Mouse (Mus musculus): ENCODE results near the gene Ptdss2. TPM values are rescaled to one million over a fixed set of nuclear protein-coding genes. Genes with fewer than 3 reads are reported as not detected.

The Ptdss2 gene
- polyA plus RNA-seq, 1 experiment from 2014 or later = 84.7 TPM

- DNase-seq (ENCODE audit: extremely low spot score, low spot score) = no peak
- Histone ChIP-seq H3K4me1 (peaks cover 44% of the 10 kb centered on the region), H3K36me3 (replicated peaks) (no peaks in the 10 kb centered on the region), H3K4me3 (no peak overlapping the region; the same call in 1 of the 2 replicates), H3K27ac (no peak overlapping the region), H3K9me3 (no peaks in the 10 kb centered on the region), H3K27me3 (ENCODE audit: poor library complexity, severe bottlenecking) (peaks cover 85% of the 10 kb centered on the region)
- 43% methylated on average over 6 of the region's 6 CpGs for WGBS
Observed at GRCm38 (mm10) chr7:141096649-141097056, 25.5 kb upstream of the Ptdss2 start.

- H3K27ac ChIP-seq = no peak overlapping the region
- DNase-seq (ENCODE audit: extremely low spot score, low spot score) = no peak
- peaks cover 85% of the 10 kb centered on the region for H3K27me3 ChIP-seq (ENCODE audit: poor library complexity, severe bottlenecking)
- H3K4me3 ChIP-seq = no peak overlapping the region
- no peaks in the 10 kb centered on the region for H3K36me3 ChIP-seq (replicated peaks)
- 84% methylated on average over 5 of the region's 5 CpGs for WGBS
- no peaks in the 10 kb centered on the region for H3K9me3 ChIP-seq
- peaks cover 39% of the 10 kb centered on the region for H3K4me1 ChIP-seq
Observed at GRCm38 (mm10) chr7:141097177-141097576, 25.0 kb upstream of the Ptdss2 start.

GRCm38 (mm10) chr7:141099911-141100691, 22.1 kb upstream of the Ptdss2 start, which contains the start of gene Sigirr:
TSS of gene Sigirr (minus strand) at chr7:141100572.
- 1% methylated on average over 56 of the region's 56 CpGs for WGBS
- H3K36me3 ChIP-seq (replicated peaks) = no peaks in the 10 kb centered on the region
- H3K27ac ChIP-seq = peak within 1 kb of the TSS; percentile 49; the same call in 1 of the 2 replicates
- peak; percentile 35 for DNase-seq (ENCODE audit: extremely low spot score, low spot score)
- no peaks in the 10 kb centered on the region for H3K9me3 ChIP-seq
- peaks cover 65% of the 10 kb centered on the region for H3K27me3 ChIP-seq (ENCODE audit: poor library complexity, severe bottlenecking)
- H3K4me3 ChIP-seq = peak within 1 kb of the TSS; percentile 55
- peaks cover 21% of the 10 kb centered on the region for H3K4me1 ChIP-seq

- H3K9me3 ChIP-seq = no peaks in the 10 kb centered on the region
- H3K4me3 ChIP-seq = no peak overlapping the region
- H3K27me3 ChIP-seq (ENCODE audit: poor library complexity, severe bottlenecking) = peaks cover 46% of the 10 kb centered on the region
- WGBS = 76% methylated on average over 3 of the region's 3 CpGs
- DNase-seq (ENCODE audit: extremely low spot score, low spot score) = no peak
- peaks cover 13% of the 10 kb centered on the region for H3K4me1 ChIP-seq
- no peak overlapping the region for H3K27ac ChIP-seq
- no peaks in the 10 kb centered on the region for H3K36me3 ChIP-seq (replicated peaks)
Observed at GRCm38 (mm10) chr7:141103161-141103560, 19.0 kb upstream of the Ptdss2 start.

GRCm38 (mm10) chr7:141115874-141116273, 6.3 kb upstream of the Ptdss2 start:
- Histone ChIP-seq H3K4me1 (peaks cover 5% of the 10 kb centered on the region), H3K36me3 (replicated peaks) (no peaks in the 10 kb centered on the region), H3K27me3 (ENCODE audit: poor library complexity, severe bottlenecking) (peaks cover 27% of the 10 kb centered on the region), H3K27ac (no peak overlapping the region), H3K9me3 (no peaks in the 10 kb centered on the region), H3K4me3 (no peak overlapping the region)
- 93% methylated on average over 9 of the region's 9 CpGs for whole genome bisulfite sequencing
- DNase-seq (ENCODE audit: extremely low spot score, low spot score) = no peak

GRCm38 (mm10) chr7:141117636-141118035, 4.5 kb upstream of the Ptdss2 start, which contains the start of gene Ano9:
TSS of gene Ano9 (minus strand) at chr7:141117806.
- no peak for DNase-seq (ENCODE audit: extremely low spot score, low spot score)
- WGBS = 10% methylated on average over 9 of the region's 9 CpGs
- Histone ChIP-seq H3K4me3 (peak within 1 kb of the TSS; percentile 19), H3K27me3 (ENCODE audit: poor library complexity, severe bottlenecking) (peaks cover 27% of the 10 kb centered on the region), H3K9me3 (no peaks in the 10 kb centered on the region), H3K4me1 (peaks cover 9% of the 10 kb centered on the region), H3K27ac (no peak within 1 kb of the TSS), H3K36me3 (replicated peaks) (no peaks in the 10 kb centered on the region)

GRCm38 (mm10) chr7:141119487-141119886, 2.7 kb upstream of the Ptdss2 start:
- Histone ChIP-seq H3K36me3 (replicated peaks) (no peaks in the 10 kb centered on the region), H3K27me3 (ENCODE audit: poor library complexity, severe bottlenecking) (peaks cover 27% of the 10 kb centered on the region), H3K4me3 (no peak overlapping the region), H3K4me1 (peaks cover 17% of the 10 kb centered on the region), H3K9me3 (no peaks in the 10 kb centered on the region), H3K27ac (no peak overlapping the region)
- 75% methylated on average over 3 of the region's 3 CpGs for WGBS
- DNase-seq (ENCODE audit: extremely low spot score, low spot score) = no peak

- DNase-seq (ENCODE audit: extremely low spot score, low spot score) = no peak
- no peaks in the 10 kb centered on the region for H3K9me3 ChIP-seq
- no peak overlapping the region for H3K27ac ChIP-seq
- H3K4me3 ChIP-seq = no peak overlapping the region
- H3K4me1 ChIP-seq = peaks cover 17% of the 10 kb centered on the region
- H3K36me3 ChIP-seq (replicated peaks) = no peaks in the 10 kb centered on the region
- peaks cover 27% of the 10 kb centered on the region for H3K27me3 ChIP-seq (ENCODE audit: poor library complexity, severe bottlenecking)
- WGBS = 86% methylated on average over 3 of the region's 3 CpGs
Observed at GRCm38 (mm10) chr7:141120605-141121004, 1.6 kb upstream of the Ptdss2 start.

GRCm38 (mm10) chr7:141121051-141121531, 1.1 kb upstream of the Ptdss2 start:
- no peak for DNase-seq (ENCODE audit: extremely low spot score, low spot score)
- no peaks in the 10 kb centered on the region for H3K36me3 ChIP-seq (replicated peaks)
- no peak overlapping the region for H3K4me3 ChIP-seq
- WGBS = 82% methylated on average over 5 of the region's 5 CpGs
- H3K4me1 ChIP-seq = peaks cover 17% of the 10 kb centered on the region
- no peaks in the 10 kb centered on the region for H3K9me3 ChIP-seq
- peaks cover 25% of the 10 kb centered on the region for H3K27me3 ChIP-seq (ENCODE audit: poor library complexity, severe bottlenecking)
- H3K27ac ChIP-seq = no peak overlapping the region

- Histone ChIP-seq H3K36me3 (replicated peaks) (no peaks in the 10 kb centered on the region), H3K4me1 (peaks cover 12% of the 10 kb centered on the region), H3K4me3 (peak overlapping the region; percentile 59), H3K27ac (peak overlapping the region; percentile 86), H3K27me3 (ENCODE audit: poor library complexity, severe bottlenecking) (peaks cover 7% of the 10 kb centered on the region), H3K9me3 (no peaks in the 10 kb centered on the region)
- WGBS = 3% methylated on average over 29 of the region's 29 CpGs
- DNase-seq (ENCODE audit: extremely low spot score, low spot score) = peak; percentile 98
Observed at GRCm38 (mm10) chr7:141122689-141123516, 721 bp downstream of the Ptdss2 start.

GRCm38 (mm10) chr7:141123517-141123856, 1.3 kb downstream of the Ptdss2 start:
- Histone ChIP-seq H3K27ac (peak overlapping the region; percentile 86), H3K36me3 (replicated peaks) (no peaks in the 10 kb centered on the region), H3K9me3 (no peaks in the 10 kb centered on the region), H3K4me1 (peaks cover 12% of the 10 kb centered on the region), H3K27me3 (ENCODE audit: poor library complexity, severe bottlenecking) (peaks cover 1% of the 10 kb centered on the region; the same call in 1 of the 2 replicates), H3K4me3 (peak overlapping the region; percentile 59)
- no peak for DNase-seq (ENCODE audit: extremely low spot score, low spot score)
- WGBS = 3% methylated on average over 15 of the region's 15 CpGs

GRCm38 (mm10) chr7:141131024-141131820, 9.0 kb downstream of the Ptdss2 start:
- Histone ChIP-seq H3K4me3 (peak overlapping the region; percentile 87), H3K27me3 (ENCODE audit: poor library complexity, severe bottlenecking) (no peaks in the 10 kb centered on the region), H3K4me1 (peaks cover 24% of the 10 kb centered on the region), H3K27ac (peak overlapping the region; percentile 93), H3K36me3 (replicated peaks) (peaks cover 20% of the 10 kb centered on the region), H3K9me3 (no peaks in the 10 kb centered on the region)
- peak; percentile 94 for DNase-seq (ENCODE audit: extremely low spot score, low spot score)
- WGBS = under 1% methylated on average over 59 of the region's 59 CpGs

Measured in forebrain, embryonic 10.5 days (tissue).